Mouse (Mus musculus) forebrain, postnatal 0 days (tissue): ENCODE data around the gene 1700057G04Rik. TPM values are rescaled to one million over a fixed set of nuclear protein-coding genes. Genes with fewer than 3 reads are reported as not detected.

ENCODE experiments used
- ATAC-seq: fragments of 200-750 bp; cut with Nextera tagmentation; 2 replicates; pipeline ENCODE4 v1.8.0; 2017; ENCODE audit warnings: mild to moderate bottlenecking, moderate library complexity
- DNase-seq: peaks from one replicate; pipeline ENCODE4 v3.0.0-alpha.2; 2015
- H3K27ac ChIP-seq: fragments of 300-500 bp; sonication (generic); 2 replicates; pipeline ENCODE4 v1.5.1; 2014; ENCODE audit warnings: low read depth, mild to moderate bottlenecking, antibody characterized with exemption, low read length, moderate library complexity, mixed read lengths
- H3K27me3 ChIP-seq: fragments of 300-500 bp; sonication (generic); 2 replicates; pipeline ENCODE4 v1.6.1; 2014; ENCODE audit warnings: mild to moderate bottlenecking, low read length, mixed read lengths; ENCODE audit not compliant: insufficient read depth
- H3K36me3 ChIP-seq: fragments of 300-500 bp; sonication (generic); 2 replicates; pipeline ENCODE4 v1.6.1; 2014; ENCODE audit warnings: mild to moderate bottlenecking, moderate library complexity; ENCODE audit not compliant: insufficient read depth
- H3K4me1 ChIP-seq: fragments of 300-500 bp; sonication (generic); 2 replicates; pipeline ENCODE4 v1.6.1; 2014; ENCODE audit warnings: antibody characterized with exemption; ENCODE audit not compliant: insufficient read depth
- H3K4me2 ChIP-seq: fragments of 300-500 bp; sonication (generic); 2 replicates; pipeline ENCODE4 v1.6.1; 2014; ENCODE audit warnings: low read depth, mild to moderate bottlenecking, moderate library complexity
- H3K4me3 ChIP-seq: fragments of 300-500 bp; sonication (generic); 2 replicates; pipeline ENCODE4 v1.5.1; 2014; ENCODE audit warnings: low read depth, low read length, mixed read lengths
- H3K9ac ChIP-seq: fragments of 300-500 bp; sonication (generic); 2 replicates; pipeline ENCODE4 v1.6.1; 2014; ENCODE audit warnings: mild to moderate bottlenecking
- H3K9me3 ChIP-seq: fragments of 300-500 bp; sonication (generic); 2 replicates; pipeline ENCODE4 v1.6.1; 2016; ENCODE audit warnings: low read length
- CTCF ChIP-seq: sonication (generic); IDR thresholded peaks from 2 replicates; pipeline ENCODE4 v1.5.1; 2016; ENCODE audit warnings: antibody characterized with exemption, control low read depth, low read depth
- WGBS: fragments of 180-500 bp; shearing (Covaris S2); extraction: QIAGEN DNeasy Blood & Tissue Kit; methylation state at CpG from one replicate; pipeline ENCODE4 v1.1.7; 2014; 5-methylcytosine and 5-hydroxymethylcytosine counted together
- polyA plus RNA-seq: library from polyadenylated mRNA; unstranded; fragments of >200 nt; fragmentation: Nextera tagmentation; extraction: Ambion mirVana; gene quantifications from 2 replicates; pipeline ENCODE4 v1.2.1, GENCODE M21; 2015
- total RNA-seq: library from RNA; depleted of rRNA; stranded (reverse); fragments of >200 nt; gene quantifications from 2 replicates; pipeline ENCODE4 v1.2.3, GENCODE M21; 2014

1700057G04Rik gene
- total and polyA plus RNA-seq, 2 experiments from 2014 or later = not detected

DNA sequence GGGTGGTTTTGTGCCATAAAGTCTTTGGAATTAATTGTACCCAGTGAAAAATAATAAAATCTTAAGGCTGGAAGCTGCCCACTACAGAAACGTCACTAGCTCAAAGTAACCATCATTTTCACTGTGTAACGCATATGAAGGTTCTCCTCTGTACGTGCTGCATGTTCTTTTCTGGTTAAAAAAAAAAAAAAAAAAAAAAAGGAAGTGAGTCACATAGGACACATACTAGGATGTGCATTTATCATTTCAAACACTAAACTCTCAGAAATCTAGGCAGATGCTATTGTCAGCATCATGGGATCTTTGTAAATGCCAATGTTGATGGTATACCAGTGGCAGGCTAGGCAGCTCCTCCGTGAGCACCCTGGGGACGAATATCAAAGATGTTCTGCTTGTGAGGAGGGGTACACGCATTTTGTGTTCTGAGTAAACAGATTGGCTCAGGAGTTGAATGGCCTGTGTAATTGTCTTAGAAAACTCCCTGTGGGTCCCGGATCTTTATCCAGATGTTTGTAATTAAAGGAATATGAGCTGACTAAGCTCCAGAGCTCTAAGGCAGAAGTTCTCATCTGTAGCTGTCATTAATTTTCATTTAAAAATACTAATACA lies 26.5 kb upstream of the 1700057G04Rik start:
- ATAC-seq = no peak
- Histone ChIP-seq H3K9ac (no peak overlapping the region), H3K36me3 (no peaks in the 10 kb centered on the region), H3K9me3 (no peaks in the 10 kb centered on the region), H3K27me3 (no peaks in the 10 kb centered on the region), H3K4me3 (no peak overlapping the region), H3K4me1 (no peaks in the 10 kb centered on the region), H3K27ac (no peak overlapping the region), H3K4me2 (no peak overlapping the region)
- TF ChIP-seq CTCF = no peak
- 46% methylated on average over 7 of the region's 7 CpGs for WGBS
- DNase-seq = no peak

- no peaks in the 10 kb centered on the region for H3K36me3 ChIP-seq
- TF ChIP-seq CTCF = no peak
- H3K4me1 ChIP-seq = no peaks in the 10 kb centered on the region
- no peak overlapping the region for H3K4me2 ChIP-seq
- H3K4me3 ChIP-seq = no peak overlapping the region
- no peak for ATAC-seq
- H3K9me3 ChIP-seq = no peaks in the 10 kb centered on the region
- no peak overlapping the region for H3K27ac ChIP-seq
- no peak overlapping the region for H3K9ac ChIP-seq
- H3K27me3 ChIP-seq = no peaks in the 10 kb centered on the region
- no peak for DNase-seq
- 86% methylated on average over 3 of the region's 3 CpGs for WGBS
Observed at GRCm38 (mm10) chr9:92289675-92290074, 19.5 kb upstream of the 1700057G04Rik start.

DNA sequence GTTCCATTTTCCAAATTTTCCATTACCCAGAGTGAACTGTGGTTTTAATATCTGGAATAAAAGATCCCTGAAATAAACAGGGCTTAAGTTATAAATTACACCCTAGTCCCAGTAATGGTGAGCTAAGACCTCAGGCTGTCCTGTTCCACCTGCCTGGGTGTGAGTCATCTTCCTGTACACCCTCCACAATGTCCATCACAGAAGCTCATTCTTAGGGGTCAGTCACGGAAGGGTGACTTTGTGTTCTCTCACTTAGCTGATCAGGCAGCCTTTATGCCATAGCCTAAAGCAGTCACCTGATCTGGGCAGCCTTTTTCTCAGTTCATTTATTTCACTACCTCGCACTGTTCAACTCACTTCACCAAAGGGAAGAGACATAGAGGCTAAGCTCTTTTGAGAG lies 17.0 kb upstream of the 1700057G04Rik start:
- no peak overlapping the region for H3K27ac ChIP-seq
- H3K9me3 ChIP-seq = no peaks in the 10 kb centered on the region
- H3K4me3 ChIP-seq = no peak overlapping the region
- no peaks in the 10 kb centered on the region for H3K36me3 ChIP-seq
- no peak overlapping the region for H3K9ac ChIP-seq
- ATAC-seq (no peak), DNase-seq (no peak)
- H3K27me3 ChIP-seq = no peaks in the 10 kb centered on the region
- 64% methylated on average over 2 of the region's 2 CpGs for WGBS
- no peak overlapping the region for H3K4me2 ChIP-seq
- H3K4me1 ChIP-seq = no peaks in the 10 kb centered on the region
- no peak for TF ChIP-seq CTCF

- H3K36me3 ChIP-seq = no peaks in the 10 kb centered on the region
- H3K4me1 ChIP-seq = no peaks in the 10 kb centered on the region
- no peak overlapping the region for H3K27ac ChIP-seq
- no peak for TF ChIP-seq CTCF
- WGBS = 70% methylated on average over 3 of the region's 3 CpGs
- H3K9me3 ChIP-seq = no peaks in the 10 kb centered on the region
- no peak overlapping the region for H3K9ac ChIP-seq
- H3K4me3 ChIP-seq = no peak overlapping the region
- H3K4me2 ChIP-seq = no peak overlapping the region
- H3K27me3 ChIP-seq = no peaks in the 10 kb centered on the region
- DNase-seq (no peak), ATAC-seq (no peak)
Observed at GRCm38 (mm10) chr9:92292922-92293321, 16.3 kb upstream of the 1700057G04Rik start.

DNA sequence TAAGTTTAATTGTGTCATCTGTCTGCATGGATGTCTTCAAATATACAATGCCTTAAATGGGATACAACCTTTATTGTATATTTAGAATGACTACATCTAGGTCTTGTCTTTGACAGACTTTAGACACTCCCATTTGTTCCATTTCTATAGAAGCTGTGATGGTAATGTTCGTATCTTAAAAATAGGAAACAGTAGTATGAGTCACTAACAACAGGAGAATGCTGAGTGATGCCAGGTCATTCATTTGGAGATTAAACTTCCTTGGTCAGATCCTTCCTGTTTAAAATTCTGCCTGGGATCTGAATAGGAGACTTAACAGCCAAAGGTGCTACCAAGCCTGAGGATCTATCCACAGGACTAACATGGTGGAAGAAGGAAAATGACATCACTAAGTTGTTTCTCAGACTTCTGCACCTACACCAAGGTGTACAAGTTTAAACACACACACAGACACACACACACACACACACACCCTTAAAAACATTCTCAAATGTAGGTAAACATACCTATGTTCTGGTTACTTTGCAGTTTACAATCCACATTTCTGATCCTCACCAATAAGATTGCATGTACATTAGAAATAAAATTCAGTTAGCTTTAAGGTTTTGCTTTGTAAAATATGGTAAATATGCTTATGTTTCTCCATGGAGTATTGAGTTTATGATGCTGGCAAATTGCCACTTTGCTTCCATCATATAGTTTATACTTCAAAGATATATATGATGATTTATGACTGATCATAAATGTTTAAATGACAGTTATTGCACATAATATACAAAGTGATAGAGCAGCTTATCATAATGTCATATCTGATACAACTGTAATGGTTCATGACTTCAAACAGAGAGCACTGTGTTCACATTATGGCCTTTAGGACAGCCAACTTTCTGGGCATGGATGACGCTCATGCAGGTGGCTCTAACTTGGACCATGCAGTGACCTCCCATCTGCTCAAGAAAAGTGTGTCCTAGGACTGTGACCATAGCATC lies 15.3 kb upstream of the 1700057G04Rik start:
- Histone ChIP-seq H3K4me1 (no peaks in the 10 kb centered on the region), H3K9me3 (no peaks in the 10 kb centered on the region), H3K4me3 (no peak overlapping the region), H3K27ac (no peak overlapping the region), H3K4me2 (no peak overlapping the region), H3K27me3 (no peaks in the 10 kb centered on the region), H3K36me3 (no peaks in the 10 kb centered on the region), H3K9ac (no peak overlapping the region)
- no peak for ATAC-seq
- no peak for DNase-seq
- 86% methylated on average over 2 of the region's 2 CpGs for WGBS
- TF ChIP-seq CTCF = no peak

- 64% methylated on average over 1 of the region's 1 CpGs for WGBS
- Histone ChIP-seq H3K36me3 (no peaks in the 10 kb centered on the region), H3K27me3 (no peaks in the 10 kb centered on the region), H3K4me2 (no peak overlapping the region), H3K4me1 (no peaks in the 10 kb centered on the region), H3K27ac (no peak overlapping the region), H3K9ac (no peak overlapping the region), H3K4me3 (no peak overlapping the region), H3K9me3 (no peaks in the 10 kb centered on the region)
- TF ChIP-seq CTCF = no peak
- ATAC-seq (no peak), DNase-seq (no peak)
Observed at GRCm38 (mm10) chr9:92298288-92298687, 10.9 kb upstream of the 1700057G04Rik start.

- no peaks in the 10 kb centered on the region for H3K27me3 ChIP-seq
- ATAC-seq (no peak), DNase-seq (no peak)
- TF ChIP-seq CTCF = no peak
- H3K9me3 ChIP-seq = no peaks in the 10 kb centered on the region
- 72% methylated on average over 3 of the region's 3 CpGs for WGBS
- H3K9ac ChIP-seq = no peak overlapping the region
- no peak overlapping the region for H3K27ac ChIP-seq
- no peaks in the 10 kb centered on the region for H3K36me3 ChIP-seq
- H3K4me3 ChIP-seq = no peak overlapping the region
- H3K4me1 ChIP-seq = no peaks in the 10 kb centered on the region
- no peak overlapping the region for H3K4me2 ChIP-seq
Observed at GRCm38 (mm10) chr9:92301213-92301612, 8.0 kb upstream of the 1700057G04Rik start.
